Mouse (Mus musculus) mammary gland, adult 2 months (tissue): Measurements from ENCODE around the gene Ccndbp1. TPM values are rescaled to one million over a fixed set of nuclear protein-coding genes. Genes with fewer than 3 reads are reported as not detected.

ENCODE experiments used
- polyA plus RNA-seq: library from polyadenylated mRNA; depleted of rRNA; stranded (reverse); fragments of >200 nt; gene quantifications from 2 replicates; pipeline ENCODE4 v1.2.3, GENCODE M21; 2012; ENCODE audit warnings: low replicate concordance; rRNA removed

The Ccndbp1 gene
- polyA plus RNA-seq: 18.3 and 30.3 TPM in 2 replicates

DNA sequence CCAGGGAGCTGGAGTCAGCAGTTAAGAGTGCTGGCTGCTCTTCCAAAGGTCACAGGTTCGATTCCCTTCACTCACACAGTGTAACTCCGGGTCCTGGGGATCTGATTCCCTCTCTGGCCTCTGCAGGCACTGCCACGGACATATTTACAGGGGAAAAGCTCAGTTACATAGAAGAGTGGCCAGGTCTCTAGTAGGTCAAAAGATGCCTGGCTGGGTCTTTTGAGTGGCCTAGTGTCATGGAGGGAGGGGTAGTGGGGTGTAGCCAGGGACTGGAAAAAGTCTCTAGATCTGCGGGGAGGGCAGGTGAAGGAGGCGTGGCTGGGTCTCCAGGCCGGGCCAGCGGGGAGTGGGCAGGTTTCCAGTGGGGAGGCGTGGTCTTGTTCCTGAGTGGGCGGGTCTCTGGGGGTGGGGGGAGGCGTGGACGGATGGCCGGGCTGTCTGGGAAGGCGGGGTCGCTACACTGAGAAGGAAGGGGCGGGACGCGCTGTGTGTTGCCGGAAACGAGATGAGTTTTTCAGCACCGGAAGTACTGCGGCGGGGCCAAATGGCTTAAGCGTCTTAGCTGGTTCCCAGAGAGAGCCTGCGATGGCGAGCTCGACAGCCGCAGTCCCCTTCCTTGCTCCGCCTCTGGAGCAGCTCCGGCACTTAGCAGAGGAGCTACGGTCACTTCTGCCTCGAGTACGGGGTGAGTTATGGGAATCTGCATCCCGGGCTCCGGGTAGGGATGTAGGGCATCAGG lies at the start of gene Ccndbp1:
Ccndbp1 (plus strand) TSS at position 479 of the 739 bp plus-strand sequence.

DNA sequence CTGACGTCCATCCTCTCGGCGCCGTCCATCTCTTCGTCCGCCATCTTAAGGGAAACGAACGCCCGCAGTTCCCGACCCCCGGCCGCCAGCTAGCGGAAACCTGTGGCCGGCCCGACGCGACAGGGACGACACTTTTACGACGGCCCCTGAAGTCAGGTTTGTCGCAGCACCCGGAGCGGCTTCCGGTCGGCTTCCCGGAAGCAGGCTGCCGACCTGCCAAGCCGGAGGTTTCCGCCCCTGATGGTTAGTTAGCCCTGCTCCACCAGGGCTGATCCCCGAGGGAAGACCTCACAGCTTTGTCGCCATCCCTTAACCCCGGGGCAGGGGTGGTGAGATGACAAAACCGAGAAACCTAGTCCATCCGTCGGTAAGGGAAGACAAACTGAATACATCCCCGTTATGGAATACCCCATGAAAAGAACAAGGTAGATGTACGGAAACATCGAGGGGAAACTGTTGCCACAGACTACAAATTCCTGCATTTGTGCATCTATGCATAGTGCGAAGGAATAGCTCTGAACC lies 37.6 kb upstream of the Ccndbp1 start, which contains the start of gene Ubr1:
Ubr1 (minus strand) TSS at position 157 of the 522 bp plus-strand sequence.

DNA sequence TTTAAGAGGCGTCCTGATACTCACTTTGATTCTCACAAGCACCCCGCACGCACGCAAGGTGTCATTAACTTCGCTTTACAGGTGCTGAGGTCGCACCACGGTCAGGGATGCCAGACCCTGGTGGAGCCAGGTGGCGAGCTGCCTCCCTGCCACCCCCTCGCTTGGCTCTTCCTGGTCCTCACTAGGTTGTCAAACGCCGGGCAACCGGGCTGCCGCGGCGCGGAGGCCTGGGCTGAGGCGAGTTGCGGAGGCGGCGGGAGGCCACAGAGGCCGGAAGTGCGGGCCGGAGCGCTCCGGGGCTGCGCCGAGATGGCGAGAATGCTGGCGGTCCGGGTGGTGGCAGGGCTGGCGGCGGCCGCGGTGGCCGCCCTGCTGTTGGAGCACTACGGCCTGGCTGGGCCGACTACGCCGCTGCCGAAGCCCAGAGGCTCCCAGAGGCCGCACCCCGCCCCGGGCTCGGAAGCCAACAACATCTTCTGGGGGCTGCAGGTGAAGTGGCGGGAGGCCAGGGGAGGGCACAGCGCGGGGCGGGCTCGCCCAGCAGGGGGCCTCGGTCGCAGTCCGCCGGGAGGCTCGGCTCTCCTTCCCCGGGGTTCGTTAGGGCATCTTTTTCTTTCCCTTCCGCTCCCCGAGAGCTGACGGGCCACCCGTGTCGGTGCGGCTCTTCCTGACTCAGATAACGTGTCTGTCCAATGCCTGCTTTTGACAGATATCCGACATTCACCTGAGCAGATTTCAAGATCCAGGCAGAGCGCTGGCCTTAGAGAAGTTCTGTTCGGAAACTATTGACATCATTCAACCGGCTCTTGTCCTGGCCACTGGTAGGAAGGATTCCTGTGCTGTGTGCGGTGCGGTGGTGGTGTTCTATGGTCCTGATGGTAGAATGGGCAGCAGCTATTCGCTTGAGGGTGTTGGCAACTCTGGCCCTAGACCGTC lies 30.9 kb upstream of the Ccndbp1 start, which contains the start of gene Tmem62:
Tmem62 (plus strand) TSS at position 28 of the 936 bp plus-strand sequence.

DNA sequence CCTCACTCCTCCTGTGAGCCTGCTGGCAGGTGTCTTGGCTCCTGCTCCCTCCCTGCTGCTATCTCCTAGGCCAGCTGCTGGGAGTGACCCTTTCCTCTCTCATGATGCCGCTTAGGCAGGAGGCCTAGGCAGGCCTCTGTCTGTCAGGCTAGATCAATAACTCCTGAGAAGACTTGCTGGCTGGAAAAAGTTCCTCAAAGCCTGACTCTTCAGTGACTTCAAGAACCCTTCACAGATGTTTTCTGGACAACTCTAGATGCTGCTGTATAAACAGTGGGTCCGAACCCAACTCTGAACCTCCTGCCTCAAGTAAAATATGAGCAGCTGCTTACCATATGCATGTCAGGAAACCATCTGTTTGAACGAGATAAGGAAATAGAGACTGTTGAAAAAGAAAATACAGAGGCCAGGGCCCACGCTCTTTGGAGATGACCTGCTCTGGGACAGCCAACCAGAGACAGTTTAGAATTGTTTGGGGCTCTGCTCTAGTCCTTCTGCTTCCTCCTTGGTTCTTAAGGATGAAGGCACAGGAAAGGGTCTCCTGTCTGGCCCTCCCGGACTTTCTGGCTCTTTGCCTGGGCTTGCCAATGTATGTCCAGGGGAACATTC lies 28.6 kb downstream of the Ccndbp1 start, which contains the start of gene Epb42:
Epb42 (minus strand) TSS at position 340 of the 609 bp plus-strand sequence.

Other genes with a start within 250 kb of the Ccndbp1 start
- gene Cdan1, start 158.3 kb upstream of the Ccndbp1 start, polyA plus RNA-seq: 18.2 and 22.0 TPM in 2 replicates
- gene Ttbk2, start 157.8 kb upstream of the Ccndbp1 start, polyA plus RNA-seq: 2.3 and 4.2 TPM in 2 replicates
- gene Ubr1, start 37.7 kb upstream of the Ccndbp1 start, polyA plus RNA-seq: 26.8 and 39.5 TPM in 2 replicates
- 6.0 and 11.9 TPM in 2 replicates for gene Tmem62, start 31.4 kb upstream of the Ccndbp1 start, polyA plus RNA-seq
- gene Epb42, start 28.7 kb downstream of the Ccndbp1 start, polyA plus RNA-seq: not detected in 2 replicates
- 1.0 TPM in 1 of 2 replicates, not detected in the other for gene Tgm5, start 77.4 kb downstream of the Ccndbp1 start, polyA plus RNA-seq
- gene Tgm7, start 101.4 kb downstream of the Ccndbp1 start, polyA plus RNA-seq: 0.23 TPM in 1 of 2 replicates, not detected in the other
- 3.2 and 6.8 TPM in 2 replicates for gene Adal, start 132.0 kb downstream of the Ccndbp1 start, polyA plus RNA-seq
- gene Lcmt2, start 132.2 kb downstream of the Ccndbp1 start, polyA plus RNA-seq: 8.7 and 13.8 TPM in 2 replicates
- gene Tubgcp4, start 162.3 kb downstream of the Ccndbp1 start, polyA plus RNA-seq: 38.3 and 50.0 TPM in 2 replicates
- 2.9 and 3.3 TPM in 2 replicates for gene Zscan29, start 162.7 kb downstream of the Ccndbp1 start, polyA plus RNA-seq